19 mouse cellular contexts compared by ENCODE assay signal in the genomic region with DNA sequence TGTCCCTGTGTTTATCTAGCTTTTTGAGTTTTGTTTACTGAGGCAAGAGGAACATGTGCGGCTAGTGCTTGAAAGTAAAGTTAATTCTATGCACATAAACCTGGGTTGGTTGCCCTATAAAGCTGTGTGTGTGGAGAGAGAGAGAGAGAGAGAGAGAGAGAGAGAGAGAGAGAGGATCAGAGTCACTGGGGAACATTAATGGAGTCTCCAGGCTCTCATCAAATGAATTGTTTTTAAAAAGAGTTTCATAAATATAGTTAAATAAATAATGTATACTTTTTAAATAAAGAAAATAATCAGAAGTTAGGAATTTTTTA. TPM values are rescaled to one million over a fixed set of nuclear protein-coding genes. Genes with fewer than 3 reads are reported as not detected.
DNase-seq lines count a peak whose midpoint lies in the region; ATAC-seq lines count a peak whose summit lies in the region.
"Had no signal": no experiment of that assay in that cellular context is flagged by ENCODE, and none has a peak within 500 bp of the region (broad histone marks: within the 10 kb centered on the region; RNA-seq: fewer than 3 reads in every experiment).

No protein-coding gene starts in this region.

- no peak overlapping the region for H3K4me2 ChIP-seq in hindbrain, embryonic 13.5 days
- H3K4me2 ChIP-seq in hindbrain, embryonic 11.5 days (replicated peaks; ENCODE audit: low read depth, low read length), result no peak overlapping the region
- no peak overlapping the region for H3K4me2 ChIP-seq in lung, embryonic 15.5 days
- no peak overlapping the region for H3K4me2 ChIP-seq in midbrain, embryonic 13.5 days (replicated peaks)
- H3K4me2 ChIP-seq in midbrain, embryonic 14.5 days (ENCODE audit: low read length), result no peak overlapping the region
- H3K4me2 ChIP-seq: hindbrain, embryonic 15.5 days had no signal

- DNase-seq in hindbrain, embryonic 11.5 days (ENCODE audit: low spot score), result no peak
- no peak for DNase-seq in lung, postnatal 25 days (ENCODE audit: low spot score)
- no peak for DNase-seq in midbrain, embryonic 14.5 days
- no peak for DNase-seq in heart, adult 9 months (ENCODE audit: low spot score in 2 of 2)
- DNase-seq: adrenal gland, adult 2 months; adrenal gland, postnatal 25 days; cerebellum, adult 18-20 months; cerebellum, adult 9-11 months; cerebellum, postnatal 36 days; gastrocnemius, postnatal 36 days; heart, adult 11 months; heart, postnatal 10 days; heart, postnatal 4 days had no signal

- no peaks in the 10 kb centered on the region for H3K9me3 ChIP-seq in hindbrain, embryonic 13.5 days
- no peaks in the 10 kb centered on the region for H3K9me3 ChIP-seq in hindbrain, embryonic 11.5 days (ENCODE audit: control insufficient read depth, low read length)
- no peaks in the 10 kb centered on the region for H3K9me3 ChIP-seq in lung, embryonic 15.5 days
- H3K9me3 ChIP-seq in midbrain, embryonic 13.5 days, result no peaks in the 10 kb centered on the region
- no peaks in the 10 kb centered on the region for H3K9me3 ChIP-seq in midbrain, embryonic 14.5 days (ENCODE audit: control insufficient read depth, low read length)
- H3K9me3 ChIP-seq: heart, embryonic 10.5 days; hindbrain, embryonic 15.5 days had no signal

- WGBS in hindbrain, embryonic 13.5 days, result 81% methylated on average over 1 of the region's 1 CpGs
- 66% methylated on average over 1 of the region's 1 CpGs for WGBS in hindbrain, embryonic 11.5 days
- WGBS in lung, embryonic 15.5 days, result 26% methylated on average over 1 of the region's 1 CpGs
- WGBS in midbrain, embryonic 13.5 days, result 65% methylated on average over 1 of the region's 1 CpGs
- WGBS in midbrain, embryonic 14.5 days, result 45% methylated on average over 1 of the region's 1 CpGs

- H3K27me3 ChIP-seq in hindbrain, embryonic 13.5 days, result no peaks in the 10 kb centered on the region
- H3K27me3 ChIP-seq in hindbrain, embryonic 11.5 days (ENCODE audit: control insufficient read depth, insufficient read depth, low read length), result no peaks in the 10 kb centered on the region
- H3K27me3 ChIP-seq in lung, embryonic 15.5 days, result no peaks in the 10 kb centered on the region
- no peaks in the 10 kb centered on the region for H3K27me3 ChIP-seq in midbrain, embryonic 13.5 days
- H3K27me3 ChIP-seq in midbrain, embryonic 14.5 days (ENCODE audit: control insufficient read depth, insufficient read depth, low read length), result no peaks in the 10 kb centered on the region
- H3K27me3 ChIP-seq: hindbrain, embryonic 15.5 days had no signal

- H3K4me1 ChIP-seq in hindbrain, embryonic 13.5 days (replicated peaks), result peaks cover 12% of the 10 kb centered on the region
- H3K4me1 ChIP-seq in hindbrain, embryonic 11.5 days (replicated peaks; ENCODE audit: control insufficient read depth, insufficient read depth, low read length), result no peaks in the 10 kb centered on the region
- H3K4me1 ChIP-seq in lung, embryonic 15.5 days, result no peaks in the 10 kb centered on the region
- H3K4me1 ChIP-seq in midbrain, embryonic 13.5 days (replicated peaks), result peaks cover 19% of the 10 kb centered on the region
- peaks cover 6% of the 10 kb centered on the region; the same call in 1 of the 2 replicates for H3K4me1 ChIP-seq in midbrain, embryonic 14.5 days (ENCODE audit: control insufficient read depth, insufficient read depth, low read length)
- H3K4me1 ChIP-seq: heart, embryonic 10.5 days had no signal

- no peak overlapping the region for H3K9ac ChIP-seq in hindbrain, embryonic 13.5 days
- H3K9ac ChIP-seq in hindbrain, embryonic 11.5 days (ENCODE audit: low read depth, low read length), result no peak overlapping the region
- no peak overlapping the region for H3K9ac ChIP-seq in lung, embryonic 15.5 days
- no peak overlapping the region for H3K9ac ChIP-seq in midbrain, embryonic 13.5 days (replicated peaks)
- no peak overlapping the region for H3K9ac ChIP-seq in midbrain, embryonic 14.5 days (replicated peaks; ENCODE audit: low read length)
- H3K9ac ChIP-seq: hindbrain, embryonic 15.5 days had no signal

- no peak overlapping the region for H3K4me3 ChIP-seq in hindbrain, embryonic 13.5 days
- H3K4me3 ChIP-seq in hindbrain, embryonic 11.5 days (ENCODE audit: low read depth, low read length), result no peak overlapping the region
- H3K4me3 ChIP-seq in lung, embryonic 15.5 days, result no peak overlapping the region
- no peak overlapping the region for H3K4me3 ChIP-seq in midbrain, embryonic 13.5 days (replicated peaks)
- no peak overlapping the region for H3K4me3 ChIP-seq in midbrain, embryonic 14.5 days (replicated peaks; ENCODE audit: low read depth, low read length)
- H3K4me3 ChIP-seq: heart, embryonic 10.5 days; hindbrain, embryonic 15.5 days had no signal

- no peak overlapping the region for H3K27ac ChIP-seq in hindbrain, embryonic 13.5 days
- no peak overlapping the region for H3K27ac ChIP-seq in hindbrain, embryonic 11.5 days (ENCODE audit: low read depth, low read length)
- no peak overlapping the region for H3K27ac ChIP-seq in lung, embryonic 15.5 days
- 0 out of 2 replicates have a peak overlapping the region, but pooled peaks have one; percentile 58 for H3K27ac ChIP-seq in midbrain, embryonic 13.5 days
- H3K27ac ChIP-seq in midbrain, embryonic 14.5 days (replicated peaks; ENCODE audit: low read depth, low read length), result peak overlapping the region; percentile 6; the same call in 1 of the 2 replicates
- H3K27ac ChIP-seq: heart, embryonic 10.5 days had no signal

- 0 out of 2 replicates have a peak, but pooled peaks have one; percentile 33 for ATAC-seq in hindbrain, embryonic 13.5 days (ENCODE audit: low FRiP score)
- ATAC-seq in hindbrain, embryonic 11.5 days (ENCODE audit: low FRiP score), result no peak
- ATAC-seq in lung, embryonic 15.5 days (ENCODE audit: borderline replicate concordance, extremely low read depth, low FRiP score, low TSS enrichment), result 0 out of 2 replicates have a peak, but pooled peaks have one; percentile 11
- ATAC-seq in midbrain, embryonic 13.5 days, result peak; percentile 62
- ATAC-seq in midbrain, embryonic 14.5 days (ENCODE audit: low FRiP score, low TSS enrichment), result no peak
- ATAC-seq: inflammation-experienced regulatory T-cells, adult 6 months had no signal

- no peaks in the 10 kb centered on the region for H3K36me3 ChIP-seq in hindbrain, embryonic 13.5 days
- H3K36me3 ChIP-seq in hindbrain, embryonic 11.5 days (ENCODE audit: control insufficient read depth, insufficient read depth, low read length), result no peaks in the 10 kb centered on the region
- no peaks in the 10 kb centered on the region for H3K36me3 ChIP-seq in lung, embryonic 15.5 days
- 0 out of 2 replicates have a peak, but pooled peaks cover 2% of the 10 kb centered on the region for H3K36me3 ChIP-seq in midbrain, embryonic 13.5 days
- no peaks in the 10 kb centered on the region for H3K36me3 ChIP-seq in midbrain, embryonic 14.5 days (ENCODE audit: control insufficient read depth, insufficient read depth, low read length)
- H3K36me3 ChIP-seq: heart, embryonic 10.5 days; hindbrain, embryonic 15.5 days had no signal

RNA-seq across cellular contexts. Expression of gene Fmn2, which starts 21.8 kb away (rescaled TPM):
- polyA plus RNA-seq in hindbrain, embryonic 13.5 days (2015; fragmentation: Nextera tagmentation; extraction: Ambion mirVana), result 7.5 and 8.3 TPM in 2 replicates
- polyA plus RNA-seq in hindbrain, embryonic 11.5 days (2014; fragmentation: Nextera tagmentation; extraction: Ambion mirVana), result 7.7 and 11.3 TPM in 2 replicates
- 0.28 and 0.45 TPM in 2 replicates for polyA plus RNA-seq in lung, embryonic 15.5 days (2015; fragmentation: Nextera tagmentation; extraction: Ambion mirVana)
- 9.9 and 11.3 TPM in 2 replicates for polyA plus RNA-seq in midbrain, embryonic 13.5 days (2015; fragmentation: Nextera tagmentation; extraction: Ambion mirVana)
- 9.4 and 10.3 TPM in 2 replicates for polyA plus RNA-seq in midbrain, embryonic 14.5 days (2014; fragmentation: Nextera tagmentation; extraction: Ambion mirVana)
- polyA plus RNA-seq: inflammation-experienced regulatory T-cells, adult 6 months had no signal

Comparison
In these comparisons a context has a peak if more than half of its experiments do, and no peak if none do; other contexts are left out.
1. ATAC-seq: peak in hindbrain, embryonic 13.5 days (single experiment), lung, embryonic 15.5 days (single experiment) and midbrain, embryonic 13.5 days (single experiment); none in hindbrain, embryonic 11.5 days (single experiment) and midbrain, embryonic 14.5 days (single experiment).
2. H3K27ac ChIP-seq: peak in midbrain, embryonic 13.5 days (single experiment) and midbrain, embryonic 14.5 days (single experiment); none in hindbrain, embryonic 13.5 days (single experiment), hindbrain, embryonic 11.5 days (single experiment) and lung, embryonic 15.5 days (single experiment).